Mouse (Mus musculus) ES-E14 (cell line): ENCODE data around the gene Ncs1. TPM values are rescaled to one million over a fixed set of nuclear protein-coding genes. Genes with fewer than 3 reads are reported as not detected.
A peak's percentile ranks its signal among the peaks of the same experiment; 100 is the strongest.

Source experiments
- DNase-seq: peaks from one replicate; pipeline ENCODE4 v3.0.0-alpha.2; 2013; ENCODE audit warnings: low read depth, low spot score
- H3K27ac ChIP-seq: 2 replicates; pipeline ENCODE4 v1.5.1; 2012; ENCODE audit warnings: low read depth, mild to moderate bottlenecking, low read length, moderate library complexity, mixed read lengths; ENCODE audit not compliant: poor library complexity, insufficient read depth, severe bottlenecking
- H3K36me3 ChIP-seq: 2 replicates; pipeline ENCODE4 v1.6.1; 2012; ENCODE audit warnings: mild to moderate bottlenecking, low read length, moderate library complexity, mixed read lengths; ENCODE audit not compliant: control insufficient read depth, poor library complexity, insufficient read depth, severe bottlenecking
- H3K4me1 ChIP-seq, 2 experiments: fragments of 150-350 bp in 1 of 2; sonication (generic) in 1 of 2; 2 replicates each; pipeline ENCODE4 v1.6.1; 2012; ENCODE audit warnings: low read length in 2 of 2, mild to moderate bottlenecking in 1 of 2, mixed read lengths in 1 of 2; ENCODE audit not compliant: control insufficient read depth in 2 of 2, insufficient read depth in 2 of 2, poor library complexity in 1 of 2
- H3K4me3 ChIP-seq, 2 experiments: fragments of 150-350 bp in 1 of 2; sonication (generic) in 1 of 2; 2 replicates each; pipeline ENCODE4 v1.5.1; 2012; ENCODE audit warnings: low read length in 2 of 2, low read depth in 1 of 2, mild to moderate bottlenecking in 1 of 2, mixed read lengths in 1 of 2; ENCODE audit not compliant: insufficient read depth in 1 of 2, poor library complexity in 1 of 2, severe bottlenecking in 1 of 2
- H3K9ac ChIP-seq: 2 replicates; pipeline ENCODE4 v1.6.1; 2012; ENCODE audit warnings: low read depth, mild to moderate bottlenecking, low read length, mixed read lengths; ENCODE audit not compliant: poor library complexity, insufficient read depth, severe bottlenecking
- H3K9me3 ChIP-seq: fragments of 150-350 bp; sonication (generic); 2 replicates; pipeline ENCODE4 v1.6.1; 2012; ENCODE audit warnings: low read depth, mild to moderate bottlenecking, low read length; ENCODE audit not compliant: control insufficient read depth, insufficient read depth
- CHD2 ChIP-seq: IDR thresholded peaks from 2 replicates; pipeline ENCODE4 v1.6.1; 2014; ENCODE audit warnings: mild to moderate bottlenecking, low read depth, low read length, inconsistent platforms
- HCFC1 ChIP-seq: IDR thresholded peaks from 2 replicates; pipeline ENCODE4 v1.6.1; 2012; ENCODE audit warnings: low read length, inconsistent platforms, borderline replicate concordance; ENCODE audit not compliant: insufficient read depth
- MAFK ChIP-seq: IDR thresholded peaks from 2 replicates; pipeline ENCODE4 v1.6.1; 2014; ENCODE audit warnings: mild to moderate bottlenecking, low read depth, low read length, inconsistent platforms; ENCODE audit not compliant: insufficient read depth
- ZC3H11A ChIP-seq: IDR thresholded peaks from 2 replicates; pipeline ENCODE4 v1.6.1; 2012; ENCODE audit warnings: low read depth, mild to moderate bottlenecking, inconsistent platforms, low read length, borderline replicate concordance
- ZNF384 ChIP-seq: IDR thresholded peaks from 2 replicates; pipeline ENCODE4 v1.6.1; 2012; ENCODE audit warnings: low read depth, low read length, inconsistent platforms
- in situ Hi-C, 2 experiments: fragments of 600-800 bp; cut with MboI; formaldehyde crosslinking; loops; one replicate each; pipeline ENCODE4 v1.15.1; 2025; ENCODE audit warnings: low sequenced_read_pairs in 2 of 2, inconsistent platforms in 1 of 2; ENCODE audit not compliant: unreplicated experiment in 2 of 2
- total RNA-seq: library from RNA; depleted of rRNA; stranded (reverse); fragments of 300-350 nt; gene quantifications from 2 replicates; pipeline ENCODE4 v1.2.3, GENCODE M21; 2012

Gene Ncs1
- total RNA-seq, 1 experiment = 8.9 TPM

GRCm38 (mm10) chr2:31314007-31314465 lies 68.4 kb downstream of the Ncs1 start, which contains the start of gene Hmcn2:
Gene Hmcn2, plus strand, starts transcription at chr2:31314415.
- Histone ChIP-seq H3K9me3 (no peaks in the 10 kb centered on the region), H3K36me3 (no peaks in the 10 kb centered on the region), H3K4me3 (peak within 1 kb of the TSS; percentile 57 to 63; a peak in 3 of 4 replicates), H3K27ac (no peak within 1 kb of the TSS), H3K9ac (no peak within 1 kb of the TSS), H3K4me1 (peaks cover 0 to 16% of the 10 kb centered on the region in 2 experiments; a peak in 2 of 4 replicates)
- in situ Hi-C loops = no loop called here
- no peak for DNase-seq
- TF ChIP-seq MAFK = no peak
- TF ChIP-seq CHD2 = no peak
- no peak for TF ChIP-seq ZNF384
- TF ChIP-seq HCFC1 = no peak
- no peak for TF ChIP-seq ZC3H11A

GRCm38 (mm10) chr2:31318162-31318561 lies 72.5 kb downstream of the Ncs1 start:
- H3K9me3 ChIP-seq = no peaks in the 10 kb centered on the region
- no peak for DNase-seq
- H3K36me3 ChIP-seq = no peaks in the 10 kb centered on the region
- H3K27ac ChIP-seq = no peak overlapping the region
- H3K4me1 ChIP-seq = peaks cover 2 to 14% of the 10 kb centered on the region in 2 experiments; a peak in 3 of 4 replicates
- TF ChIP-seq ZNF384 (no peak), CHD2 (no peak), HCFC1 (no peak), ZC3H11A (no peak), MAFK (no peak)
- in situ Hi-C loops = no loop called here
- H3K9ac ChIP-seq = no peak overlapping the region
- no peak overlapping the region for H3K4me3 ChIP-seq

GRCm38 (mm10) chr2:31319200-31319599 lies 73.6 kb downstream of the Ncs1 start:
- Histone ChIP-seq H3K36me3 (no peaks in the 10 kb centered on the region), H3K27ac (no peak overlapping the region), H3K4me3 (no peak overlapping the region), H3K4me1 (peaks cover 2 to 11% of the 10 kb centered on the region in 2 experiments; a peak in 3 of 4 replicates), H3K9ac (no peak overlapping the region), H3K9me3 (no peaks in the 10 kb centered on the region)
- in situ Hi-C loops = no loop called here
- DNase-seq = no peak
- TF ChIP-seq ZNF384 (no peak), CHD2 (no peak), MAFK (no peak), ZC3H11A (no peak), HCFC1 (no peak)

GRCm38 (mm10) chr2:31327186-31327585 lies 81.6 kb downstream of the Ncs1 start:
- TF ChIP-seq ZC3H11A (no peak), HCFC1 (no peak), ZNF384 (no peak), MAFK (no peak), CHD2 (no peak)
- no peaks in the 10 kb centered on the region for H3K36me3 ChIP-seq
- no peak overlapping the region for H3K27ac ChIP-seq
- 0 out of 4 replicates have a peak, but pooled peaks cover 0 to 2% of the 10 kb centered on the region in 2 experiments for H3K4me1 ChIP-seq
- DNase-seq = no peak
- in situ Hi-C loops = no loop called here
- H3K4me3 ChIP-seq = no peak overlapping the region
- H3K9me3 ChIP-seq = no peaks in the 10 kb centered on the region
- H3K9ac ChIP-seq = no peak overlapping the region
